Mouse (Mus musculus) frontal cortex, postnatal 14 days (tissue): ENCODE results near the gene Gm8764.
"Not testable (repeated sequence)": the region's sequence is repeated elsewhere in the genome, so short reads cannot be mapped to it uniquely, and the experiment has no call there.

Experiments
- DNase-seq, 2 experiments: peaks; one replicate each; pipeline ENCODE4 v3.0.0; 2022; ENCODE audit warnings: low spot score in 2 of 2

Gm8764 gene

GRCm38 (mm10) chr10:104159706-104160105 is at the start of gene Gm8764:
Gene Gm8764 (plus strand): TSS chr10:104160006.
- DNase-seq = not testable (repeated sequence)

- DNase-seq = no peak
These were observed 49.8 kb upstream of the Gm8764 start for GRCm38 (mm10) chr10:104110044-104110443.

- no peak for DNase-seq
These were observed 41.5 kb upstream of the Gm8764 start for GRCm38 (mm10) chr10:104118312-104118711.

GRCm38 (mm10) chr10:104142687-104143086 is 17.1 kb upstream of the Gm8764 start, which contains the start of gene Gm21293:
Gene Gm21293 (plus strand): TSS chr10:104142987.
- not testable (repeated sequence) for DNase-seq

DNA sequence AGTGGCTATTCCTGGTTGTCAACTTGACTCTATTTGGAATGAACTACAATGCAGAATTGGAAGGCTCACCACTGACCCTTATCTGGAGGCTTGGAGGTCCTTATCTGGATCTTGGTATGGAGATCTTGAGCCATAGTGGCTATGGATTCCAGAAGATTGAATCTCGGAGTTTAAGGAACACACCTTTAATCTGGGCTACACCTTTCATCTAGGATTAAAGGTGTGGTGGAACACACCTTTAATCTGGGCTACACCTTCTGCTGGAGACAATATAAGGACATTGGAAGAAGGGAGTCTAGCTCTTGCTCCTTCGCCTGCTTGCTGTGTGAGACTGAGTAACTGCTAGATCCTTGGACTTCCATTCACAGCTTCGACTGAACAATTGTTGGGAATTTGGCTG is 8.6 kb upstream of the Gm8764 start, which contains the start of gene Gm6763:
Gene Gm6763, plus strand, starts transcription at position 301 of the 400 bp plus-strand sequence.
- not testable (repeated sequence) for DNase-seq

- not testable (repeated sequence) for DNase-seq
These were observed 8.4 kb downstream of the Gm8764 start, which contains the start of gene Gm21304 for GRCm38 (mm10) chr10:104168215-104168614. Gene Gm21304 (plus strand): TSS chr10:104168515.

- not testable (repeated sequence) for DNase-seq
These were observed 16.9 kb downstream of the Gm8764 start, which contains the start of gene Gm21312 for GRCm38 (mm10) chr10:104176724-104177123. Gene Gm21312 (plus strand): TSS chr10:104177024.

GRCm38 (mm10) chr10:104185233-104185632 is 25.4 kb downstream of the Gm8764 start, which contains the start of gene Gm20765:
Gene Gm20765 (plus strand): TSS chr10:104185533.
- not testable (repeated sequence) for DNase-seq

DNA sequence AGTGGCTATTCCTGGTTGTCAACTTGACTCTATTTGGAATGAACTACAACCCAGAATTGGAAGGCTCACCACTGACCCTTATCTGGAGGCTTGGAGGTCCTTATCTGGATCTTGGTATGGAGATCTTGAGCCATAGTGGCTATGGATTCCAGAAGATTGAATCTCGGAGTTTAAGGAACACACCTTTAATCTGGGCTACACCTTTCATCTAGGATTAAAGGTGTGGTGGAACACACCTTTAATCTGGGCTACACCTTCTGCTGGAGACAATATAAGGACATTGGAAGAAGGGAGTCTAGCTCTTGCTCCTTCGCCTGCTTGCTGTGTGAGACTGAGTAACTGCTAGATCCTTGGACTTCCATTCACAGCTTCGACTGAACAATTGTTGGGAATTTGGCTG is 33.9 kb downstream of the Gm8764 start, which contains the start of gene Gm4340:
Gene Gm4340, plus strand, starts transcription at position 301 of the 400 bp plus-strand sequence.
- not testable (repeated sequence) for DNase-seq

- no peak for DNase-seq
These were observed 49.8 kb downstream of the Gm8764 start for GRCm38 (mm10) chr10:104209655-104210054.

DNA sequence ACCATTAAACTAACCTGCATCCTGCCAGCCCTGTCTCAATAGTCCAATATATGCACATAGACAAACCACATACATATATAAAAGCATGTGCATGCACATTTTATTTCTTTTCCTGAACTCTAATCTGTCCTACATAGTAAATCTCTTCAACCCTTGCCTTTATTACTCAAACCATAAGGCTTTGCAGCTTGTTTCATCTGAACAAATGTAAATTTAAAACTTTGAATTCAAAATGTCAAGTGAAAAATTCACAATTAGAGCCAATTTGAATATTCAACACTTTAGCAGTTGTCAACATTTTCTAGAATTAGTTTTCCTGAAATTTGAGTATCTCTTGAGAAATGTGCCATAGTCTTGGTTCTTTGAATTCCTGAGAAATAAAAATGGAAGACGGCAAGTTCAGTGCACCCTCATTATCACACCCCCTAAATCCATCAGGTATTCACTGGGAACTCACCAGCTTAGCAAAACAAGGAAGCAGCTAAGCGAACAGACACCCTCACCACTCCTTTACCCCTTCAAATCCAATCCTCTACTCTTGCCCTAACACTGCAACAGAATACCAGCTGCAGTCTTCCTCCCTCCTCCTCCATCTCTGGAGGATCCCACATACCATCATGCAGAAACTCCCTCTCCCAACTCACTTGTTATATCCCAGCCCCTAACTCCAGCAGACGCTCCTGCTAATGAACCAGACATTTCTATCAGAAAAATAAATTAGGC is 50.6 kb downstream of the Gm8764 start:
- DNase-seq = no peak
